Mouse (Mus musculus): ENCODE results near the gene Mvd.

Mvd gene

DNA sequence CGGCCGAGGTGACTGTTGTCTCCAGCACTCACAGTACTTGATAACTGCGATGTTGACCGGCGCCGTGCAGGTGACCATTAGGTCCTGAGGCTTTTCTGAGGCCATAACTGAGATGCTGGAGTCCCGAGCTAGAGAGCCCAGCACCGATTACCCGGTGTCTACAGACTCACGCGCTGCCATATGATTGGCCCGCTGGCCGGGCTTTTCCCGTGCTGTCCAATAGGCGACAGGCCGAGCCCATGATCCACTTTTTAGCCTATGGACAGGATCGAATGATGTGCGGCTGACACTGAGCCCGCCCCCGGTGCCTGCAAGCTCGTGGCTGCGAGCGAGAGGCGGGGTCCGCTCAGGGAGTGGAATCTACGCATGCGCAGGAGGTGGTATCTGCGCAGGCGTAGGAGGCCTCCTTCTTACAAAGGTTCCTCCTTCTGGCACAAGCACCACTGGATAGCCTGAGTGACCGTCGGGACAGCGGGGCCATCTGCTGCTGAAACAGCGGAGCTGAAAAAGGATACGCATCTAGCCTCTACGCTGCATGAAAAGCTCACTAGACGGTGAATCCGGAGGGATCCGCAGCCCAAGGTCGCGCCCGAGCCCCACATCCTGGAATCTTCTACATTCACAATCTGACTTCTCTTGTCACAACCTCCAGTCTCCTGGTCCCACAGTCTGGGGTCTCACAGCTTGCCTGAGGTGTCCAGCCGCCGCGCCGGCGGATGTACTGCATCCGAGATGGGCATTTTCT, at the start of gene Mvd:
Gene Mvd, minus strand, starts transcription at position 161 of the 745 bp plus-strand sequence.
- peak; percentile 99 for DNase-seq (ENCODE audit: low read depth, low spot score)
- H3K36me3 ChIP-seq (ENCODE audit: control insufficient read depth, insufficient read depth, low read length, poor library complexity, severe bottlenecking) = no peaks in the 10 kb centered on the region; the same call in 1 of the 2 replicates

DNA sequence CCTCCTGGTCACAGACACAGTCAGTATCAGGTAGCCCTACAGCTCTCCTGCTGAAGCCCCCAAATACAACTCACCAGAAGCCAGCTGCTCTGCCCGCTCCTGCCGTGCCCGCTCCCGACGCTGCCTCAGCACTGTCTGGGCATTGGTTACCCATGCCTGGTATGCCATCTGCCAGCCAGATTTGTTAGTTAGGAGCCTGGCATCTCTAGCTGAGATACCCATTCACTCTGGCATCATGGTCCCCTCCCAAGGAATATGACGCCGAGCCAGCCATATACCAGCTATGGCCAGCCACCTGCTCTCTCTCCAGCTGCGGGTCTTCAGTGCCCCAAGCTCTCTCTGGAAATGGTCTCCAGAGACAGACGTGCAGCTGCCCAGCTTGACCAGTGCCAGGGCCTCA, 45.2 kb upstream of the Mvd start:
- Histone ChIP-seq H3K27me3 (ENCODE audit: control insufficient read depth, insufficient read depth, low read length, poor library complexity, severe bottlenecking) (no peaks in the 10 kb centered on the region), H3K36me3 (ENCODE audit: control insufficient read depth, insufficient read depth, low read length, poor library complexity, severe bottlenecking) (peaks cover 4% of the 10 kb centered on the region)
- no peak for DNase-seq (ENCODE audit: low read depth, low spot score)

More for the DNA sequence above, at the start of gene Mvd:
- no peaks in the 10 kb centered on the region for H3K27me3 ChIP-seq (ENCODE audit: control insufficient read depth, insufficient read depth, low read length, poor library complexity, severe bottlenecking)

DNA sequence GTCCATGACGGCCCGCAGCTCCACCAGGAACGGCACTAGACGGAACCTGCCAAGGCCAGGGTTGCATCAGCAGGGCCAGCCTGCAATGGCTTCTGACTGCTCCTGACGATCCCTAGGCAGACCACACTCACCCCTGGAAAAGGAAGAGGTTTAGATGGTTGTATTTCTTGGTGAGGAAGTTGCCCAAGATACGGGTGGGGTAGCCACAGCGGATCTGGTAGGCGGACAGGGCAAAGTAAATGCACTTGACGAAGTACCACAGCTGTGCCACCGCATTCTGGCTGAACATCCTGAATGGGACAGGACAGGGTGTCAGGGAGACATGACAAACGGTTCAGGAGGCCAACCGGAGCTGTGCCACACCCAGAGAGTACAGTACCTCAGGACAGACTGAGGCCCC, 41.6 kb upstream of the Mvd start:
- Histone ChIP-seq H3K36me3 (ENCODE audit: control insufficient read depth, insufficient read depth, low read length, poor library complexity, severe bottlenecking) (peaks cover 7% of the 10 kb centered on the region), H3K27me3 (ENCODE audit: control insufficient read depth, insufficient read depth, low read length, poor library complexity, severe bottlenecking) (no peaks in the 10 kb centered on the region)
- DNase-seq (ENCODE audit: low read depth, low spot score) = no peak

GRCm38 (mm10) chr8:122483877-122484276, 40.7 kb upstream of the Mvd start:
- no peak for DNase-seq (ENCODE audit: low read depth, low spot score)
- Histone ChIP-seq H3K36me3 (ENCODE audit: control insufficient read depth, insufficient read depth, low read length, poor library complexity, severe bottlenecking) (peaks cover 11% of the 10 kb centered on the region), H3K27me3 (ENCODE audit: control insufficient read depth, insufficient read depth, low read length, poor library complexity, severe bottlenecking) (no peaks in the 10 kb centered on the region)

DNA sequence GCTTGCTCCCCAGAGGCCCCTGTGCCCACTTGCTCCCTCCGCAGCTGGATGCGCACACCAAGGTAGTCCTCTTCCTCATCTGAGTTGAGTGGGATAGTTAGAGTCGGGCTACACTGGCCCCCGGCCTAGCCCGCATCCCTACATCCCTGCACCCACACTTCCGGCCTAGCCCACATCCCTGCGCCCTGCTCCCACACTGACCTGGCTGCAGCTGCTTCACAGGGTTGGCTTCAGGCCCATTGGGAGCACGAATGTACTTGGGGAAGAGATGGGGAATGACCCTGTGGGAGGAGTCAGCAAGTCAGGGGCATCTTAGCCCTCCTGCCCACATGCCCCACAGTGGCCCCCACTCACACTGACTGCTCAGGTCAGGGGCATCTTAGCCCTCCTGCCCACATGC, 39.2 kb upstream of the Mvd start:
- DNase-seq (ENCODE audit: low read depth, low spot score) = no peak
- Histone ChIP-seq H3K27me3 (ENCODE audit: control insufficient read depth, insufficient read depth, low read length, poor library complexity, severe bottlenecking) (no peaks in the 10 kb centered on the region), H3K36me3 (ENCODE audit: control insufficient read depth, insufficient read depth, low read length, poor library complexity, severe bottlenecking) (peaks cover 9% of the 10 kb centered on the region)

DNA sequence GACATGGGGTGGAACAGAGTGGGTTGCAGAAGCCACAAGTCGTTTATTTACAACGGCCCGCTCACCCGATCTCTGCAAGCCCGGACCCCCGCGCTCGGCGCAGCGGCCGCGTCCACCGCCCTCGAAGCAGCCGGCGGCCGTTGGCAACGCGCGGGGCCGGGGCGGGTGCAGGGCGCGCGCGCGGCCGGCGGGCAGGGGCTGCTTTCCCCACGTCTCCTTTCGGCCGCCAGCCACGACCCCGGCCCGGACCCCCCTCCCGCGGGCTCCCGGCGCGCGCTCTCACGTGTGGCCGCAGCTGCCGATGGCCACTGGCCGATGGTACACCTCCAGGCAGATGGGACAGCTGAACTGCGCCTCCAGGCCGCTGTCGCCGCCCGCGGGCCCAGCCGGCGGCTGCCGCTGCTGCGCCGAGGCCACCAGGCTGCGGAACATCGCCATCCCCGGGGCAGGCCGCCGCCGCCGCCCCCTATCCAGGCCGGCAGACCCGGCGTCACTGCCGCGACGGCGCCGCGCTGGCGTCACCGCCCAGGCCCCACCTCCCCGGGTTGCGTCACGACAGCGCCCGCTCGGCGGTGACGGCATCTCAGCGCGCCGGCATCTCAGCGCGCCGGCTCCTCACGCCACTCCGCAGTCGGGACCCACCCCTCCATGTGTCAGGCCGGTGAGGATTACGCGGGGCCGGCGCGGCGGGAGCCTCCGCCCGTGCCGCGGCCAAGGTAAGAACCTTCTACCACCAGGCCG, 32.5 kb upstream of the Mvd start, which contains the start of the genes Rnf166 and Ctu2:
Gene Rnf166, minus strand, starts transcription at position 485 of the 741 bp plus-strand sequence.
Gene Ctu2, plus strand, starts transcription at position 564 of the 741 bp plus-strand sequence.
- H3K27me3 ChIP-seq (ENCODE audit: control insufficient read depth, insufficient read depth, low read length, poor library complexity, severe bottlenecking) = no peaks in the 10 kb centered on the region
- DNase-seq (ENCODE audit: low read depth, low spot score) = peak; percentile 95
- peaks cover 5% of the 10 kb centered on the region; the same call in 1 of the 2 replicates for H3K36me3 ChIP-seq (ENCODE audit: control insufficient read depth, insufficient read depth, low read length, poor library complexity, severe bottlenecking)

DNA sequence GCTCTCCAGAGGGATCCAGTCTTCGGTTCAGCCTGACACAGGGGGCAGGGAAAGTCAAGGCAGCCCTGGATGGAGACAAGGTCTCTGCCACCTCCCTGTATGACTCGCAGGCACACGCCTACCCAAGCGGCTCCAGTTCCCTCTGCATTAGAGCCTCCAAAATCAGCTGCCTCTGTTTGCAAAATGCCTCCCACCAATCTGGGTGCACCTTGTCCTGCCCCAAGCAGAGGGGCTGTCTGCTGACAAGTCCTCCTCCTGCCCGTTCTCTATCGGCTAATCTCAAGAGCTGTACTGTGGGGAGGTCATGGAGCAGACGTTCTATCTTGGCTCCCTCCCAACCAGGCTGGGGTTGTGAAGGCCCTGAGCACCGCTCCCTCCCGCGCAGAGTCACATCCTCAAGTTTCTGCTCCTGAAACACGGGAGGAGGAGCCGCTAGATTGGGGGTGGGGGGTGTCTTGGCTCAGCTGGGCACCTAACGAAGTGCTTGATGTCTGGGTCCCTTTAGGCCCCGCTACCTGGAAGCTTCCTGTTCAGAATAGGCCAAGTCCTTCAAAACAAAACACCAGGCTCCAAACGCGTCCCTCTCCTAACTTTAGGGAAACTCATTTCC, 31.8 kb upstream of the Mvd start:
- no peaks in the 10 kb centered on the region for H3K27me3 ChIP-seq (ENCODE audit: control insufficient read depth, insufficient read depth, low read length, poor library complexity, severe bottlenecking)
- peaks cover 5% of the 10 kb centered on the region; the same call in 1 of the 2 replicates for H3K36me3 ChIP-seq (ENCODE audit: control insufficient read depth, insufficient read depth, low read length, poor library complexity, severe bottlenecking)
- peak; percentile 31 for DNase-seq (ENCODE audit: low read depth, low spot score)

DNA sequence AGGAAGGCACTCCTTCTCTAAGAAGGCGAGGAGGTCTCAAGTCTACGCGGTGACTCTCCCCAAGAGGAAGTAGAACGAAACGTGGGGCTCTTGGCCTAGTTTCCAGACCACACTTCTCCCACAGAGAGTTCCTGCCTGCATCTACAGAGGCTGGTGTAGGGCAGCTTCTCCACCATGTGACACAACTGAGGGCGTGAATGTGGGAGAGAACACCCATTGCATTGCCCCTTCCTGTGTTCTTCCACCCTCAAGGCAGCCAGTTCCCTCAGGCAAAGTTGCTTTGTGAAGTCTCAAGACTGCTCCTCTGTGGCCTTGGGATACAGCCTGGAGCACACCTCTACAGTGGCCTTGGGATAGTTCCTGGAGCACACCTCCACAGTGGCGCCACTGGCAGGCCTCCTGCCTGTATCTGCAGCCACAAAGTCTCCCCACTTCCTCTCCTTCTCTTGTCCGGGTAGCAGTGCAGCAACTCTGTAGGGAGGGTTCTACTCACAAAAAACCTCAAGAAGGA, 30.7 kb upstream of the Mvd start:
- Histone ChIP-seq H3K36me3 (ENCODE audit: control insufficient read depth, insufficient read depth, low read length, poor library complexity, severe bottlenecking) (peaks cover under 1% of the 10 kb centered on the region; the same call in 1 of the 2 replicates), H3K27me3 (ENCODE audit: control insufficient read depth, insufficient read depth, low read length, poor library complexity, severe bottlenecking) (no peaks in the 10 kb centered on the region)
- DNase-seq (ENCODE audit: low read depth, low spot score) = peak; percentile 57

GRCm38 (mm10) chr8:122470691-122471090, 27.5 kb upstream of the Mvd start:
- no peak for DNase-seq (ENCODE audit: low read depth, low spot score)
- Histone ChIP-seq H3K36me3 (ENCODE audit: control insufficient read depth, insufficient read depth, low read length, poor library complexity, severe bottlenecking) (peaks cover 7% of the 10 kb centered on the region; the same call in 1 of the 2 replicates), H3K27me3 (ENCODE audit: control insufficient read depth, insufficient read depth, low read length, poor library complexity, severe bottlenecking) (no peaks in the 10 kb centered on the region)

GRCm38 (mm10) chr8:122469965-122470364, 26.7 kb upstream of the Mvd start:
- peak; percentile 15 for DNase-seq (ENCODE audit: low read depth, low spot score)
- H3K36me3 ChIP-seq (ENCODE audit: control insufficient read depth, insufficient read depth, low read length, poor library complexity, severe bottlenecking) = peaks cover 7% of the 10 kb centered on the region; the same call in 1 of the 2 replicates
- no peaks in the 10 kb centered on the region; the same call in 1 of the 2 replicates for H3K27me3 ChIP-seq (ENCODE audit: control insufficient read depth, insufficient read depth, low read length, poor library complexity, severe bottlenecking)

DNA sequence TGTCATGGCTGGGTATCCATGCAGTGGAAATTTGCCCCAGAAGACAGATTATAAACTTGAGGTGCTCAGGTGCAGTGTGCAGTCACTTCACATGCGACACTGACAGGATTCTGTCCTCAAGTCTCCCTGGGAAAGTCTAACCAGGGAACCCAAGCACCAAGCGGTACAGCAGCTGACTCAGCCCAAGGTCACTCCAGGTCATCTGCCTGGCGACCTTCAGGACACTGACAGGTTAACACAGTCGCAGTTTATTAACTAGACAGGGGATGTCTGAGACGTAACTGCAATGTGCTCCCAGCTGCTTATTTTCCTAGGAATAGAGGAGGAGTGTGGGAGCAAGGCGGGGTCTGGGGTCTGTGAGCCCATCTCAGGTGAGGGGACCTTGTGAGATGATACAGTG, 26.2 kb upstream of the Mvd start:
- no peak for DNase-seq (ENCODE audit: low read depth, low spot score)
- H3K36me3 ChIP-seq (ENCODE audit: control insufficient read depth, insufficient read depth, low read length, poor library complexity, severe bottlenecking) = peaks cover 7% of the 10 kb centered on the region; the same call in 1 of the 2 replicates
- H3K27me3 ChIP-seq (ENCODE audit: control insufficient read depth, insufficient read depth, low read length, poor library complexity, severe bottlenecking) = no peaks in the 10 kb centered on the region; the same call in 1 of the 2 replicates

DNA sequence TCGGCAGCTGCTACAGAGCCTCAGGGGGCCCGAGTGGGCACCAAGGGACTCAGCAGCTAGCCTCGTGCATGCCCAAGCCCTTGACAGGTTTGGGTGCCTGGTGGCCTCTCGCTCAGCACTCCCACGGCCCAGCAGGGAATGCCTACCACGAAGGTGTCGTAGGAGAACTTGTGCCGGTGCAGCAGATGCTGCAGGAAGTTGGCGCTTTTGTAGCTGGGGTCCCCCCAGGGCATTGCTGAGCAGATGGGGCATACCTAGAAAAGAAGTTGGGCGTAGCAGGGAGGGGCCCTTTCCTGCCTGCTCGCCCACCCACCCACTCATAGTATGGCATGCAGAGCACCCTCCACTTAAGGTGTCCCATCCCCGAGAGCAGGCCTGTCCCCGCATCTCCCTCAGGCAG, 24.6 kb upstream of the Mvd start:
- peaks cover 7% of the 10 kb centered on the region; the same call in 1 of the 2 replicates for H3K36me3 ChIP-seq (ENCODE audit: control insufficient read depth, insufficient read depth, low read length, poor library complexity, severe bottlenecking)
- no peak for DNase-seq (ENCODE audit: low read depth, low spot score)
- no peaks in the 10 kb centered on the region; the same call in 1 of the 2 replicates for H3K27me3 ChIP-seq (ENCODE audit: control insufficient read depth, insufficient read depth, low read length, poor library complexity, severe bottlenecking)

DNA sequence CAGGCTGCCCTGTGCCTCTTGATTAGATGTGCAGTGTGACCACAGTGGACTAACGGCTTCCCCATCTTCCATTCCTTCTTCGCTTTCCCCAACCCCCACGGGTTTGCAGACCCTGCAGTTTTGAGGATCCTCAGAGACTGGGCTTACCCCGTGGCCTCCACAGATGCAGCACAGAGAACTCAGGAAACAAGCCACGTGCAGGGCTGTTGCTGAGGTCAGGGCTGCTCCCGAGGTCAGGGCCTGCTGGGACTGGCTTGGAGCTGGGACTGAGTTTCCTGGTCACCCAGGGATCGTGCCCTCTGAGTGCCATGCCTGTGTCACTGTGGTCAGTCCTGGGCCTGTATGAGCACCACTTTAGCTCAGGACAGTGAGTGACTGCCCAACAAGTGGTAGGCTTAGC, 21.8 kb upstream of the Mvd start:
- H3K27me3 ChIP-seq (ENCODE audit: control insufficient read depth, insufficient read depth, low read length, poor library complexity, severe bottlenecking) = no peaks in the 10 kb centered on the region; the same call in 1 of the 2 replicates
- peaks cover 7% of the 10 kb centered on the region; the same call in 1 of the 2 replicates for H3K36me3 ChIP-seq (ENCODE audit: control insufficient read depth, insufficient read depth, low read length, poor library complexity, severe bottlenecking)

More for the DNA sequence above, 21.8 kb upstream of the Mvd start:
- DNase-seq (ENCODE audit: low read depth, low spot score) = no peak
